Mouse (Mus musculus) cerebellum, adult 2 months (tissue): ENCODE results near the gene Iqsec1. TPM values are rescaled to one million over a fixed set of nuclear protein-coding genes. Genes with fewer than 3 reads are reported as not detected.
A peak's percentile ranks its signal among the peaks of the same experiment; 100 is the strongest.

ENCODE experiments used
- DNase-seq, 2 experiments: peaks; one replicate each; pipeline ENCODE4 v3.0.0; 2021
- H3K27ac ChIP-seq: fragments of 200-500 bp; 2 replicates; pipeline ENCODE4 v1.5.1; 2012; ENCODE audit warnings: low read length, control low read depth, inconsistent platforms; ENCODE audit not compliant: insufficient read depth
- H3K27me3 ChIP-seq: fragments of 200-500 bp; 2 replicates; pipeline ENCODE4 v1.6.1; 2012; ENCODE audit warnings: inconsistent platforms, mild to moderate bottlenecking, low read length, moderate library complexity; ENCODE audit not compliant: control insufficient read depth, insufficient read depth
- H3K4me1 ChIP-seq: fragments of 200-500 bp; 2 replicates; pipeline ENCODE4 v1.6.1; 2011; ENCODE audit warnings: low read length; ENCODE audit not compliant: control insufficient read depth, insufficient read depth
- H3K4me3 ChIP-seq: fragments of 200-500 bp; replicated peaks from 2 replicates; pipeline ENCODE3; 2011; ENCODE audit warnings: mild to moderate bottlenecking, low read depth, low read length, control low read depth; ENCODE audit not compliant: insufficient read depth
- CTCF ChIP-seq: fragments of 200-500 bp; IDR thresholded peaks from 2 replicates; pipeline ENCODE4 v1.5.1; 2011; ENCODE audit warnings: low read depth, mild to moderate bottlenecking, control low read depth, low read length, moderate library complexity, borderline replicate concordance; ENCODE audit not compliant: insufficient read depth
- POLR2A ChIP-seq: fragments of 200-500 bp; IDR thresholded peaks from 2 replicates; pipeline ENCODE4 v1.6.1; 2011; ENCODE audit warnings: low read length, control low read depth, borderline replicate concordance; ENCODE audit not compliant: insufficient read depth
- WGBS: fragments of 180-500 bp; shearing (Covaris S2); methylation state at CpG from one replicate; pipeline ENCODE4 v1.1.7; 2018; 5-methylcytosine and 5-hydroxymethylcytosine counted together
- polyA plus RNA-seq: library from polyadenylated mRNA; depleted of rRNA; stranded (reverse); fragments of >200 nt; gene quantifications from 2 replicates; pipeline ENCODE4 v1.2.3, GENCODE M21; 2012

Gene Iqsec1
- polyA plus RNA-seq, 1 experiment, result 249 TPM

GRCm38 (mm10) chr6:90772120-90772519 lies 216.4 kb downstream of the Iqsec1 start:
- WGBS, result 75% methylated on average over 5 of the region's 5 CpGs
- H3K27ac ChIP-seq, result no peak overlapping the region
- no peak overlapping the region for H3K4me3 ChIP-seq
- TF ChIP-seq CTCF, result no peak
- TF ChIP-seq POLR2A, result no peak
- H3K27me3 ChIP-seq, result no peaks in the 10 kb centered on the region
- peaks cover 53% of the 10 kb centered on the region for H3K4me1 ChIP-seq
- DNase-seq, result no peak

GRCm38 (mm10) chr6:90768526-90768925 lies 220.0 kb downstream of the Iqsec1 start:
- no peak for TF ChIP-seq CTCF
- no peak for TF ChIP-seq POLR2A
- no peak overlapping the region for H3K4me3 ChIP-seq
- WGBS, result 58% methylated on average over 2 of the region's 2 CpGs
- H3K27ac ChIP-seq, result no peak overlapping the region
- H3K4me1 ChIP-seq, result peaks cover 53% of the 10 kb centered on the region
- no peak for DNase-seq
- H3K27me3 ChIP-seq, result no peaks in the 10 kb centered on the region

GRCm38 (mm10) chr6:90767874-90768273 lies 220.6 kb downstream of the Iqsec1 start:
- DNase-seq, result no peak
- H3K27ac ChIP-seq, result no peak overlapping the region
- WGBS, result 100% methylated on average over 1 of the region's 1 CpGs
- peaks cover 55% of the 10 kb centered on the region for H3K4me1 ChIP-seq
- no peaks in the 10 kb centered on the region for H3K27me3 ChIP-seq
- H3K4me3 ChIP-seq, result no peak overlapping the region
- TF ChIP-seq POLR2A, result no peak
- TF ChIP-seq CTCF, result no peak

- peaks cover 65% of the 10 kb centered on the region for H3K4me1 ChIP-seq
- no peak overlapping the region for H3K4me3 ChIP-seq
- WGBS, result 25% methylated on average over 2 of the region's 2 CpGs
- H3K27ac ChIP-seq, result peak overlapping the region; percentile 31; the same call in 1 of the 2 replicates
- TF ChIP-seq POLR2A, result no peak
- TF ChIP-seq CTCF, result no peak
- no peak for DNase-seq
- H3K27me3 ChIP-seq, result no peaks in the 10 kb centered on the region
These were observed 223.7 kb downstream of the Iqsec1 start for GRCm38 (mm10) chr6:90764753-90765152.

- Histone ChIP-seq H3K4me3 (no peak overlapping the region), H3K27ac (peak overlapping the region; percentile 32; the same call in 1 of the 2 replicates), H3K27me3 (no peaks in the 10 kb centered on the region), H3K4me1 (peaks cover 68% of the 10 kb centered on the region)
- TF ChIP-seq CTCF (no peak), POLR2A (no peak)
- peak; percentile 82 to 84 for DNase-seq
- WGBS, result 9% methylated on average over 17 of the region's 18 CpGs
These were observed 224.4 kb downstream of the Iqsec1 start for GRCm38 (mm10) chr6:90763959-90764591.

- 34% methylated on average over 4 of the region's 4 CpGs for WGBS
- DNase-seq, result peak in 1 of 2 experiments; percentile 38
- Histone ChIP-seq H3K4me1 (peaks cover 71% of the 10 kb centered on the region), H3K27ac (0 out of 2 replicates have a peak overlapping the region, but pooled peaks have one; percentile 19), H3K4me3 (no peak overlapping the region), H3K27me3 (no peaks in the 10 kb centered on the region)
- TF ChIP-seq CTCF (no peak), POLR2A (no peak)
These were observed 225.2 kb downstream of the Iqsec1 start for GRCm38 (mm10) chr6:90763295-90763694.

- WGBS, result 43% methylated on average over 2 of the region's 2 CpGs
- TF ChIP-seq POLR2A, result no peak
- no peak for TF ChIP-seq CTCF
- Histone ChIP-seq H3K4me1 (peaks cover 72% of the 10 kb centered on the region), H3K4me3 (no peak overlapping the region), H3K27me3 (no peaks in the 10 kb centered on the region), H3K27ac (no peak overlapping the region)
- DNase-seq, result peak in 1 of 2 experiments; percentile 58
These were observed 226.3 kb downstream of the Iqsec1 start for GRCm38 (mm10) chr6:90762120-90762736.
